Mouse (Mus musculus) myocyte (in vitro differentiated cells): ENCODE measurements around the gene Ifna5. TPM values are rescaled to one million over a fixed set of nuclear protein-coding genes. Genes with fewer than 3 reads are reported as not detected.

ENCODE experiments used
- H3K27me3 ChIP-seq: one replicate; pipeline ENCODE4 v1.6.1; 2011; ENCODE audit not compliant: control insufficient read depth, insufficient read depth, insufficient read length
- H3K36me3 ChIP-seq: one replicate; pipeline ENCODE4 v1.6.1; 2011; ENCODE audit not compliant: control insufficient read depth, insufficient read depth
- H3K4me2 ChIP-seq: one replicate; pipeline ENCODE4 v1.6.1; 2011; ENCODE audit warnings: low read depth, control low read depth
- H3K4me3 ChIP-seq: one replicate; pipeline ENCODE4 v1.5.1; 2011; ENCODE audit warnings: mild to moderate bottlenecking, control low read depth, moderate library complexity
- H3K79me2 ChIP-seq: one replicate; pipeline ENCODE4 v1.6.1; 2011; ENCODE audit not compliant: control insufficient read depth, insufficient read depth
- H3ac ChIP-seq: one replicate; pipeline ENCODE4 v1.6.1; 2011; ENCODE audit not compliant: control insufficient read depth, insufficient read length
- CEBPB ChIP-seq: IDR thresholded peaks from 2 replicates; pipeline ENCODE4 v1.6.1; 2011; ENCODE audit warnings: mild to moderate bottlenecking, moderate library complexity; ENCODE audit not compliant: poor library complexity, insufficient read depth, severe bottlenecking
- E2F4 ChIP-seq: IDR thresholded peaks from one replicate; pipeline ENCODE4 v1.6.1; 2011; ENCODE audit warnings: mild to moderate bottlenecking, control low read depth, moderate library complexity; ENCODE audit not compliant: insufficient read depth
- MAX ChIP-seq: IDR thresholded peaks from one replicate; pipeline ENCODE4 v1.6.1; 2011; ENCODE audit warnings: low read depth, mild to moderate bottlenecking, control low read depth
- MYOD1 ChIP-seq, 3 experiments: IDR thresholded peaks; one replicate each; pipeline ENCODE4 v1.6.1; 2011; ENCODE audit warnings: control low read depth in 2 of 3, low read depth in 2 of 3, mild to moderate bottlenecking in 2 of 3, moderate library complexity in 1 of 3; ENCODE audit not compliant: insufficient read length in 2 of 3, control insufficient read depth in 1 of 3
- MYOG ChIP-seq, 3 experiments: IDR thresholded peaks; one replicate each; pipeline ENCODE4 v1.6.1; 2011; ENCODE audit warnings: control low read depth in 2 of 3, low read depth in 2 of 3, mild to moderate bottlenecking in 2 of 3; ENCODE audit not compliant: insufficient read length in 2 of 3, control insufficient read depth in 1 of 3, insufficient read depth in 1 of 3
- POLR2A ChIP-seq: IDR thresholded peaks from one replicate; pipeline ENCODE4 v1.6.1; 2011; ENCODE audit warnings: low read depth, mild to moderate bottlenecking, control low read depth, moderate library complexity; ENCODE audit not compliant: insufficient read length
- POLR2AphosphoS2 ChIP-seq: IDR thresholded peaks from one replicate; pipeline ENCODE4 v1.6.1; 2011; ENCODE audit warnings: low read depth, control low read depth; ENCODE audit not compliant: insufficient read length
- REST ChIP-seq: IDR thresholded peaks from one replicate; pipeline ENCODE4 v1.6.1; 2011; ENCODE audit warnings: mild to moderate bottlenecking, control low read depth, moderate library complexity; ENCODE audit not compliant: insufficient read depth, insufficient read length
- SRF ChIP-seq: IDR thresholded peaks from one replicate; pipeline ENCODE4 v1.6.1; 2011; ENCODE audit warnings: low read depth; ENCODE audit not compliant: control insufficient read depth, insufficient read length
- TCF12 ChIP-seq: IDR thresholded peaks from one replicate; pipeline ENCODE4 v1.6.1; 2011; ENCODE audit warnings: mild to moderate bottlenecking, control low read depth; ENCODE audit not compliant: poor library complexity, insufficient read depth, severe bottlenecking
- TCF3 ChIP-seq: IDR thresholded peaks from one replicate; pipeline ENCODE4 v1.6.1; 2011; ENCODE audit warnings: low read depth, control low read depth; ENCODE audit not compliant: insufficient read length
- USF1 ChIP-seq: IDR thresholded peaks from one replicate; pipeline ENCODE4 v1.6.1; 2011; ENCODE audit warnings: low read depth, mild to moderate bottlenecking, control low read depth, moderate library complexity
- polyA plus RNA-seq: library from polyadenylated mRNA; unstranded; fragments of >200 nt; fragmentation: generic; extraction: Trizol; gene quantifications from one replicate; pipeline ENCODE4 v1.2.1, GENCODE M21; 2012; ENCODE audit warnings: missing spikeins

Gene Ifna5
- polyA plus RNA-seq, 1 experiment, result not detected

- Histone ChIP-seq H3K79me2 (no peaks in the 10 kb centered on the region), H3ac (no peak overlapping the region), H3K4me2 (no peak overlapping the region), H3K4me3 (no peak overlapping the region), H3K27me3 (peaks cover 22% of the 10 kb centered on the region), H3K36me3 (no peaks in the 10 kb centered on the region)
- TF ChIP-seq MYOD1 (IDR thresholded peaks at IDR 0.05; ENCODE audit: control insufficient read depth in 1 of 3, insufficient read length in 2 of 3, low read depth in 2 of 3) (no peak), POLR2AphosphoS2 (no peak), TCF3 (no peak), E2F4 (no peak), SRF (no peak), TCF12 (no peak), MAX (no peak), USF1 (no peak), POLR2A (no peak), CEBPB (no peak), MYOG (IDR thresholded peaks at IDR 0.05; ENCODE audit: control insufficient read depth in 1 of 3, insufficient read depth in 1 of 3, insufficient read length in 2 of 3, low read depth in 2 of 3) (no peak), REST (no peak)
Observed at GRCm38 (mm10) chr4:88865011-88865569, 29.8 kb downstream of the Ifna5 start.

- peak overlapping the region; percentile 90 for H3K4me2 ChIP-seq
- H3ac ChIP-seq, result no peak overlapping the region
- no peak for TF ChIP-seq MYOD1 (IDR thresholded peaks at IDR 0.05; ENCODE audit: control insufficient read depth in 1 of 3, insufficient read length in 2 of 3, low read depth in 2 of 3)
- no peak for TF ChIP-seq CEBPB
- no peak for TF ChIP-seq TCF12
- no peak for TF ChIP-seq MYOG (IDR thresholded peaks at IDR 0.05; ENCODE audit: control insufficient read depth in 1 of 3, insufficient read depth in 1 of 3, insufficient read length in 2 of 3, low read depth in 2 of 3)
- no peak for TF ChIP-seq TCF3
- TF ChIP-seq USF1, result no peak
- no peak for TF ChIP-seq MAX
- TF ChIP-seq POLR2A, result no peak
- no peak for TF ChIP-seq E2F4
- no peak for TF ChIP-seq REST
- TF ChIP-seq SRF, result no peak
- TF ChIP-seq POLR2AphosphoS2, result no peak
- no peaks in the 10 kb centered on the region for H3K36me3 ChIP-seq
- peaks cover 9% of the 10 kb centered on the region for H3K27me3 ChIP-seq
- no peaks in the 10 kb centered on the region for H3K79me2 ChIP-seq
- peak overlapping the region; percentile 27 for H3K4me3 ChIP-seq
Observed at GRCm38 (mm10) chr4:88867366-88867925, 32.1 kb downstream of the Ifna5 start.

- Histone ChIP-seq H3K79me2 (no peaks in the 10 kb centered on the region), H3K4me2 (peak overlapping the region; percentile 90), H3ac (no peak overlapping the region), H3K36me3 (no peaks in the 10 kb centered on the region), H3K27me3 (peaks cover under 1% of the 10 kb centered on the region), H3K4me3 (peak overlapping the region; percentile 27)
- TF ChIP-seq CEBPB (no peak), MAX (no peak), TCF3 (no peak), POLR2A (no peak), POLR2AphosphoS2 (no peak), E2F4 (no peak), MYOD1 (IDR thresholded peaks at IDR 0.05; ENCODE audit: control insufficient read depth in 1 of 3, insufficient read length in 2 of 3, low read depth in 2 of 3) (no peak), MYOG (IDR thresholded peaks at IDR 0.05; ENCODE audit: control insufficient read depth in 1 of 3, insufficient read depth in 1 of 3, insufficient read length in 2 of 3, low read depth in 2 of 3) (no peak), REST (no peak), USF1 (no peak), TCF12 (no peak), SRF (no peak)
Observed at GRCm38 (mm10) chr4:88867926-88868911, 32.9 kb downstream of the Ifna5 start.

- H3K27me3 ChIP-seq, result no peaks in the 10 kb centered on the region
- H3K4me3 ChIP-seq, result no peak overlapping the region
Observed at GRCm38 (mm10) chr4:88872691-88873090, 37.4 kb downstream of the Ifna5 start.

More at GRCm38 (mm10) chr4:88872691-88873090, 37.4 kb downstream of the Ifna5 start:
- TF ChIP-seq POLR2AphosphoS2 (no peak), SRF (no peak), MAX (no peak)
- H3ac ChIP-seq, result no peak overlapping the region
- no peaks in the 10 kb centered on the region for H3K36me3 ChIP-seq
- no peaks in the 10 kb centered on the region for H3K79me2 ChIP-seq
- H3K4me2 ChIP-seq, result no peak overlapping the region
